Mouse (Mus musculus): ENCODE data around the gene Rccd1. TPM values are rescaled to one million over a fixed set of nuclear protein-coding genes. Genes with fewer than 3 reads are reported as not detected.
A peak's percentile ranks its signal among the peaks of the same experiment; 100 is the strongest.

The Rccd1 gene
- polyA plus RNA-seq, 1 experiment from 2014 or later, result 6.8 TPM

- Histone ChIP-seq H3K4me1 (ENCODE audit: control insufficient read depth, insufficient read depth, low read length) (peaks cover 14% of the 10 kb centered on the region), H3K4me2 (ENCODE audit: low read depth, low read length) (peak overlapping the region; percentile 70), H3K27me3 (replicated peaks; ENCODE audit: control insufficient read depth, insufficient read depth, low read length) (no peaks in the 10 kb centered on the region), H3K27ac (replicated peaks; ENCODE audit: low read depth, low read length) (0 out of 2 replicates have a peak overlapping the region, but pooled peaks have one; percentile 87), H3K9ac (ENCODE audit: low read depth, low read length) (peak overlapping the region; percentile 10; the same call in 1 of the 2 replicates), H3K4me3 (ENCODE audit: low read depth, low read length) (peak overlapping the region; percentile 90; the same call in 1 of the 2 replicates), H3K36me3 (ENCODE audit: control insufficient read depth, insufficient read depth, low read length) (peaks cover 39% of the 10 kb centered on the region), H3K9me3 (ENCODE audit: control insufficient read depth, low read length) (no peaks in the 10 kb centered on the region)
- ATAC-seq (ENCODE audit: low read depth), result no peak
- no peak for DNase-seq (ENCODE audit: low spot score)
- 55% methylated on average over 5 of the region's 5 CpGs for WGBS
Observed at GRCm38 (mm10) chr7:80369461-80369860, 45.2 kb upstream of the Rccd1 start.

GRCm38 (mm10) chr7:80368635-80369421 is 44.6 kb upstream of the Rccd1 start:
- Histone ChIP-seq H3K27ac (replicated peaks; ENCODE audit: low read depth, low read length) (no peak overlapping the region), H3K4me2 (ENCODE audit: low read depth, low read length) (peak overlapping the region; percentile 70)

GRCm38 (mm10) chr7:80368009-80368408 is 43.8 kb upstream of the Rccd1 start:
- no peak for ATAC-seq (ENCODE audit: low read depth)
- H3K27me3 ChIP-seq (replicated peaks; ENCODE audit: control insufficient read depth, insufficient read depth, low read length), result no peaks in the 10 kb centered on the region

More at GRCm38 (mm10) chr7:80368635-80369421, 44.6 kb upstream of the Rccd1 start:
- peaks cover 14% of the 10 kb centered on the region for H3K4me1 ChIP-seq (ENCODE audit: control insufficient read depth, insufficient read depth, low read length)
- H3K9ac ChIP-seq (ENCODE audit: low read depth, low read length), result peak overlapping the region; percentile 10; the same call in 1 of the 2 replicates
- H3K36me3 ChIP-seq (ENCODE audit: control insufficient read depth, insufficient read depth, low read length), result peaks cover 46% of the 10 kb centered on the region
- no peak overlapping the region for H3K4me3 ChIP-seq (ENCODE audit: low read depth, low read length)
- 66% methylated on average over 20 of the region's 20 CpGs for WGBS
- no peaks in the 10 kb centered on the region for H3K9me3 ChIP-seq (ENCODE audit: control insufficient read depth, low read length)
- H3K27me3 ChIP-seq (replicated peaks; ENCODE audit: control insufficient read depth, insufficient read depth, low read length), result no peaks in the 10 kb centered on the region
- ATAC-seq (ENCODE audit: low read depth) (no peak), DNase-seq (ENCODE audit: low spot score) (no peak)

GRCm38 (mm10) chr7:80367232-80367631 is 43.0 kb upstream of the Rccd1 start:
- Histone ChIP-seq H3K36me3 (ENCODE audit: control insufficient read depth, insufficient read depth, low read length) (peaks cover 62% of the 10 kb centered on the region), H3K9ac (ENCODE audit: low read depth, low read length) (no peak overlapping the region), H3K9me3 (ENCODE audit: control insufficient read depth, low read length) (no peaks in the 10 kb centered on the region), H3K27ac (replicated peaks; ENCODE audit: low read depth, low read length) (no peak overlapping the region), H3K4me3 (ENCODE audit: low read depth, low read length) (no peak overlapping the region), H3K27me3 (replicated peaks; ENCODE audit: control insufficient read depth, insufficient read depth, low read length) (no peaks in the 10 kb centered on the region), H3K4me2 (ENCODE audit: low read depth, low read length) (no peak overlapping the region), H3K4me1 (ENCODE audit: control insufficient read depth, insufficient read depth, low read length) (peaks cover 14% of the 10 kb centered on the region)
- no peak for ATAC-seq (ENCODE audit: low read depth)
- 98% methylated on average over 7 of the region's 7 CpGs for WGBS
- DNase-seq (ENCODE audit: low spot score), result no peak

More at GRCm38 (mm10) chr7:80368009-80368408, 43.8 kb upstream of the Rccd1 start:
- H3K4me1 ChIP-seq (ENCODE audit: control insufficient read depth, insufficient read depth, low read length), result peaks cover 14% of the 10 kb centered on the region
- DNase-seq (ENCODE audit: low spot score), result no peak
- H3K4me3 ChIP-seq (ENCODE audit: low read depth, low read length), result no peak overlapping the region
- peaks cover 54% of the 10 kb centered on the region for H3K36me3 ChIP-seq (ENCODE audit: control insufficient read depth, insufficient read depth, low read length)
- WGBS, result 90% methylated on average over 9 of the region's 9 CpGs
- H3K9ac ChIP-seq (ENCODE audit: low read depth, low read length), result no peak overlapping the region
- H3K27ac ChIP-seq (replicated peaks; ENCODE audit: low read depth, low read length), result no peak overlapping the region
- H3K4me2 ChIP-seq (ENCODE audit: low read depth, low read length), result no peak overlapping the region
- no peaks in the 10 kb centered on the region for H3K9me3 ChIP-seq (ENCODE audit: control insufficient read depth, low read length)

GRCm38 (mm10) chr7:80365759-80366158 is 41.5 kb upstream of the Rccd1 start:
- peaks cover 75% of the 10 kb centered on the region for H3K36me3 ChIP-seq (ENCODE audit: control insufficient read depth, insufficient read depth, low read length)
- peaks cover 14% of the 10 kb centered on the region for H3K4me1 ChIP-seq (ENCODE audit: control insufficient read depth, insufficient read depth, low read length)
- no peak for ATAC-seq (ENCODE audit: low read depth)
- whole genome bisulfite sequencing, result 84% methylated on average over 2 of the region's 2 CpGs
- H3K27me3 ChIP-seq (replicated peaks; ENCODE audit: control insufficient read depth, insufficient read depth, low read length), result no peaks in the 10 kb centered on the region
- H3K4me3 ChIP-seq (ENCODE audit: low read depth, low read length), result no peak overlapping the region
- no peak overlapping the region for H3K27ac ChIP-seq (replicated peaks; ENCODE audit: low read depth, low read length)
- no peak overlapping the region for H3K9ac ChIP-seq (ENCODE audit: low read depth, low read length)
- H3K9me3 ChIP-seq (ENCODE audit: control insufficient read depth, low read length), result no peaks in the 10 kb centered on the region
- no peak for DNase-seq (ENCODE audit: low spot score)
- H3K4me2 ChIP-seq (ENCODE audit: low read depth, low read length), result no peak overlapping the region

GRCm38 (mm10) chr7:80360435-80360834 is 36.2 kb upstream of the Rccd1 start:
- ATAC-seq (ENCODE audit: low read depth), result no peak
- Histone ChIP-seq H3K4me1 (ENCODE audit: control insufficient read depth, insufficient read depth, low read length) (no peaks in the 10 kb centered on the region), H3K27me3 (replicated peaks; ENCODE audit: control insufficient read depth, insufficient read depth, low read length) (no peaks in the 10 kb centered on the region), H3K27ac (replicated peaks; ENCODE audit: low read depth, low read length) (no peak overlapping the region), H3K9ac (ENCODE audit: low read depth, low read length) (no peak overlapping the region), H3K9me3 (ENCODE audit: control insufficient read depth, low read length) (no peaks in the 10 kb centered on the region), H3K36me3 (ENCODE audit: control insufficient read depth, insufficient read depth, low read length) (peaks cover 87% of the 10 kb centered on the region), H3K4me3 (ENCODE audit: low read depth, low read length) (no peak overlapping the region), H3K4me2 (ENCODE audit: low read depth, low read length) (no peak overlapping the region)
- 72% methylated on average over 3 of the region's 3 CpGs for WGBS
- no peak for DNase-seq (ENCODE audit: low spot score)

GRCm38 (mm10) chr7:80358039-80358438 is 33.8 kb upstream of the Rccd1 start:
- H3K4me2 ChIP-seq (ENCODE audit: low read depth, low read length), result no peak overlapping the region
- no peaks in the 10 kb centered on the region for H3K9me3 ChIP-seq (ENCODE audit: control insufficient read depth, low read length)
- H3K27ac ChIP-seq (replicated peaks; ENCODE audit: low read depth, low read length), result no peak overlapping the region
- no peaks in the 10 kb centered on the region for H3K27me3 ChIP-seq (replicated peaks; ENCODE audit: control insufficient read depth, insufficient read depth, low read length)
- no peaks in the 10 kb centered on the region for H3K4me1 ChIP-seq (ENCODE audit: control insufficient read depth, insufficient read depth, low read length)
- WGBS, result 70% methylated on average over 4 of the region's 4 CpGs
- ATAC-seq (ENCODE audit: low read depth) (no peak), DNase-seq (ENCODE audit: low spot score) (no peak)
- no peak overlapping the region for H3K4me3 ChIP-seq (ENCODE audit: low read depth, low read length)
- H3K36me3 ChIP-seq (ENCODE audit: control insufficient read depth, insufficient read depth, low read length), result peaks cover 84% of the 10 kb centered on the region
- H3K9ac ChIP-seq (ENCODE audit: low read depth, low read length), result no peak overlapping the region

GRCm38 (mm10) chr7:80357156-80357555 is 32.9 kb upstream of the Rccd1 start:
- peak; percentile 72 for DNase-seq (ENCODE audit: low spot score)
- Histone ChIP-seq H3K36me3 (ENCODE audit: control insufficient read depth, insufficient read depth, low read length) (peaks cover 84% of the 10 kb centered on the region), H3K4me2 (ENCODE audit: low read depth, low read length) (no peak overlapping the region)

More at GRCm38 (mm10) chr7:80357156-80357555, 32.9 kb upstream of the Rccd1 start:
- no peaks in the 10 kb centered on the region for H3K27me3 ChIP-seq (replicated peaks; ENCODE audit: control insufficient read depth, insufficient read depth, low read length)
- no peak overlapping the region for H3K9ac ChIP-seq (ENCODE audit: low read depth, low read length)
- 37% methylated on average over 7 of the region's 8 CpGs for WGBS
- no peak overlapping the region for H3K4me3 ChIP-seq (ENCODE audit: low read depth, low read length)
- H3K9me3 ChIP-seq (ENCODE audit: control insufficient read depth, low read length), result no peaks in the 10 kb centered on the region
- peak overlapping the region; percentile 28; the same call in 1 of the 2 replicates for H3K27ac ChIP-seq (replicated peaks; ENCODE audit: low read depth, low read length)
- H3K4me1 ChIP-seq (ENCODE audit: control insufficient read depth, insufficient read depth, low read length), result no peaks in the 10 kb centered on the region
- ATAC-seq (ENCODE audit: low read depth), result peak; percentile 81

All from embryonic facial prominence, embryonic 14.5 days (tissue).